Mouse (Mus musculus): Measurements from ENCODE around the gene 1700001P01Rik. TPM values are rescaled to one million over a fixed set of nuclear protein-coding genes. Genes with fewer than 3 reads are reported as not detected.

Gene 1700001P01Rik
- total RNA-seq, 1 experiment from 2014 or later = not detected

DNA sequence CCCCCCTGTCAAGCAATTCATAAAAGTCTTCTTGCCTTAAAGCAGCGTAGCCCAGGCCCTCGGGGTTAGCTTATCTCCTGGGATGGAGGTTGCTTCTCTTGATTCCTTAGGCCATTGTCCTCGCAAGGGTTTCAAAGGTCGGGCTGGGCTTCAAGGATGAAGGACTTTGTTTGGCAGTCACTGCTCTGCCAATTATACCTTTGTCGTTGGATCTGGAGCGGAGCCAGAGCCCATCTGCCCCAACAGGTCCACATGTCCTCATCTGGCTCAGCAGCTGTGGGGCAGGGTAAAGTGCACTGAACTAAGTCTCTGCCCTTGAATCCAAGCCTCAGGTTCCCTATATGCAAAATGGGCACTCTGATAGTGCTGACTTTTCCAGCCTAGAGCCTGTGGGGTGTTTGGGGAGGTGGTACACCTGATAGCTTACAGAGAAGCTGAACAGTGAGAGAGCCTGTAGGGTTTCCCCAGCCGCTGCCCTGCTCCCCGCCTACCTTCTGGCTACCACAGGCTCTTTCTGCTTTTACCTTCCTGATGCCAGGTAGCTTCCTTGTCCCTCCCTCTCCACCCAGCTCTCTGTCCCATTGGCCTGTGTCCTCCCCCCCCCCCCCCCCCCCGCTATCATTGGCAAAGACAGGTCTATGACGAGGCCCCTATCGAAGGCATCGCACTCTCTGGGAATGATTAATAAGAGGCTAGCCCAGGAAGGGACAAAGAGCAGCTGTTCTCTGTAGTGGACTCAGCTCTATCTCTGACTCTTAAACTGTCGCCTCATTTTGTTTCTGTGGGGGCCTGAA, 36.0 kb upstream of the 1700001P01Rik start:
- no peak for ATAC-seq (replicated peaks; ENCODE audit: insufficient number of reproducible peaks, low FRiP score, low TSS enrichment, poor library complexity, severe bottlenecking)

DNA sequence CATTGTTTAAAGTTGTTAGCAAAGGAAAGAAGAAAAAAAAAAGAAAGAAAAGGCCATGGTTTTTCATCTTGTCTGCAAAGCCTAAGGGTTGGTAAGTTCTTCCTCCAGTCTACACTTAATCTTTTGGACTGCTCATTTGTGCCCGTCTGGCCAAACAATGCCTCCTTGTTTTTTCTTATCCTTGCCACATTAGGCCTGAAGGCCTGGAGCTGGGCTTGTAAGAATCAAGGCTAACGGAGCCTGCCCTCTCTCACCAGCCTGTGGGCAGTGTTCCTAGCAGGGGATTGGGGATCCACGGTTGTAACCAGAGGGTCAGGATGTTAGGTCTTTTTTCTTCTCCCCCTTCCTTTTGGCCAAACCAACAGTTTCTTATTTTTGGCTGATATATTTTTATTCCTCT, 35.3 kb upstream of the 1700001P01Rik start:
- ATAC-seq (replicated peaks; ENCODE audit: insufficient number of reproducible peaks, low FRiP score, low TSS enrichment, poor library complexity, severe bottlenecking) = no peak

DNA sequence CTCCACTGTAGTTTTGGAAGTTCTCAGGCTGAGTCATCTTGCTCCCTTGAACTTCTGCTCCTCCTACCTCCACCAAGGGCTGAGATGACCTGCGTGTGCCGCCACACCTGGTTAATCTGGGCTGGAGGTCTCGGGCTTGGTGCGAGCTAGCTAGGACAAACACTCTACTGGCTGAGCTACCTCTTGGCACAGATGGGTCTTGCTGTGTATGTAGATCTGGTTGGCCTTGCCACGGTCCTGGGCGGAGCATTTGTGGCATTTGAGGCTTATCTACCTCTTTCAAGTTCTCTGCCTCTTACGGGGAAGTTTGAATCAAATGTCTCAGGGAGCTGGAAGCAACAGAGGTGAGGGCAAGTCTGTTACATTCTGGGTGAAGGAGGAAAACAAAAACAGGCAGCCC, 34.6 kb upstream of the 1700001P01Rik start:
- ATAC-seq (replicated peaks; ENCODE audit: insufficient number of reproducible peaks, low FRiP score, low TSS enrichment, poor library complexity, severe bottlenecking) = no peak

DNA sequence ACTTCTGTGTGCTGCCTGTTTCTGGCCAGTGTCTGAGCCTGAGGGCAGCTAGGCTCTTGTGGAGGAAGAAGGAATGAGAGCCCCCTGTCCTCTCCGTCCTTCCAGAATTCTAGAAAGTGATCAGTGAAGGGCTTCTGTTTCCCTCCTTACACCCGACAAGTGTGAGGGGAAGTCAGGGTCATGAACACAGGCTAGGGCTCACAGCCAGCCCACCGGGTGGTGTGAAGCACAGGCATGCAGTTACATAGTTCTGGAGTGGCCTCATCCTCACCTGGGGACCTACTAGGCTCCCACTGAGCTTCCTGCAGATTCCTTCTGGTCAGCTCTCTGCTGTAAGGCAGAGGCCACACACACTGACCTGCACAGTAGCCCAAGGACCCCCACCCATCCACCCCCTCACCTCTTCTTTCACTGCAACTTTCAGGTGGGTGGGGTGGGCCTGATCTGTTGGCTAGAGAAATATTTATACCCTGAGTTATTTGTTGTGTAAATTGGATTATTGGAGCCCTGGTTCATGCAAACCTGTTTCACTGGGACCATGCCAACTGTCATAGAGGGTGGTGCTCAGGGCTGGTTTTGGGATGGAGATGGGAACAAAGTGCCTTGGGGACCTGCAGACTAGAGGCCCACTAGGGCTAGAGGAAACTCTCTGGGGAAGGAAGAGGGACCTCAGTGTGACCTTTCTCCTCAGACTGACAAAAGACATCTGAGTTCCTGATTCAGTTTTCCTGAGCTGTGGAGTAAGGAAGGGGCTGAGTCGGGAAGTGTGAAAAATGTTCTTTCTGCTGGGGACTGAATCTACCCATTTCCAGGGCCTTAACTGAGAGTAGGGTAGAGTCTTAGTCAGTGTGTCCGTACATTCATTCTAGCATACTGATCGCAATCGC, 33.8 kb upstream of the 1700001P01Rik start:
- ATAC-seq (replicated peaks; ENCODE audit: insufficient number of reproducible peaks, low FRiP score, low TSS enrichment, poor library complexity, severe bottlenecking) = no peak

DNA sequence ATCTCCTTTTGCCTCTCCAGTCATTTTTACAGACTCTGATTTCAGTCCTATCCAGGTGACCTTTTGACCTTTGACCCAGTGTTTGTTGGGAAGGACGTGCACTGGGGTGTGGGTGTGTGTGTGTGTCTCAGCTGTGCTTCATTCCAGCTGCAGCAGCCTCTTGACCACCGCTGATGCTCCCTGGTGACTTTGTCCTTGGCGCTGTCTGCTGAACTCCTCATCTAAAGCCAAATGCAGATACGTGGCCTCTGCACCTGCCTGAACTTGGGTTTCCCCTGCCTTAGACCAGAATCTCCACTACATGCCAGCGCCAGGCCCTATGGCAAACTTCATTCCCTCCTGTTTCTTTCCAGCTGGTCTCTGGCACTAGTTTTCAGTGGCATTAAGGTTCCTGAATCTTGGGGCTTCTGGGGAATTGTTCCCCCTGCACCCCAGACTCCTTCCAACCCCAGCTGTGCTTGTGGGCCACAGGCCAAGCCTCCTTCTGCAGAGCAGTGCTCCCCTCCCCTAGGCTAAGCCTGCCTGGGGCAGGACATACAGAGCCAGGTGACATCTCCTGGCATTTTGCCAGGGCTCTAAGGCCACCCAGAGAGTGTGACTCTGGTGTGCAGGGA, 33.0 kb upstream of the 1700001P01Rik start:
- ATAC-seq (replicated peaks; ENCODE audit: insufficient number of reproducible peaks, low FRiP score, low TSS enrichment, poor library complexity, severe bottlenecking) = no peak

DNA sequence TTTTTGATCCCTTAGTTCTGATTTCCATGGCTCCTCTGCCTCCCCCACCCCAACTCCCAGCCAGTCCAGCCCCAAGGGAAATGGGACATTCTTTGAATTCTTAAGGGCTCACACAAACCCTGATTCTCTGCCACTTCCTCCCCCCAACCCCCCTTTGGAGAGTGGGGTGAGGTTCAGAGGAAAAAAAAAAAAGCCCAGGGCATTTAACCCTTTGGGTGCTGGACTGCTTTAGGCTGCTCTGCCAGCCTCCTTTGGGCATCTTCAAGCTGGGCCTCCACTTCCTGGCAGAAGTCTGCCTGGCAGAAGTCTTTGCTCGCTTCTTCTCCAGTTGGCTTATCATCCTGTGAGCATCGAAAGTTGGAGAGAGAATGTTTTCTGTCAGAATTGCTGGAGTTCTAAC, 32.4 kb upstream of the 1700001P01Rik start:
- ATAC-seq (replicated peaks; ENCODE audit: insufficient number of reproducible peaks, low FRiP score, low TSS enrichment, poor library complexity, severe bottlenecking) = no peak

DNA sequence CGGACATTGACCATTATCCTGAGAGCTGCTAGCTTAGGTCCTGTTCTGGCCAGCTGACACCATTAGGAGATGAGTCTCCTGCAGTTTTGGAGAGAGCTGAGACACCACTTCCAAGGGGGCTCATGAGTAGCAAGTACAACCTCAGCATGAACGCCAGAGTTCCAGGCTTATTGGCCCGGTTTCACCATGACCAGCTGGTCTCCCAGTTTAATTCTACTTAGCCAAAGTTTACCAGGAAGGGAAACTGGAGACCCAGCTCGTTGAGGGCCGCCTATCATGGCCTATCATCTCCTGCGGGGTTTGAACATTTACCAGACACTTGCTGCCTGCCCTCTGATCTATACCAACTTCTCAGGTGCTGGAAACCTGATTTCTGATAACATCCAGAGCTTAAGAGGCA, 31.9 kb upstream of the 1700001P01Rik start:
- no peak for ATAC-seq (replicated peaks; ENCODE audit: insufficient number of reproducible peaks, low FRiP score, low TSS enrichment, poor library complexity, severe bottlenecking)

DNA sequence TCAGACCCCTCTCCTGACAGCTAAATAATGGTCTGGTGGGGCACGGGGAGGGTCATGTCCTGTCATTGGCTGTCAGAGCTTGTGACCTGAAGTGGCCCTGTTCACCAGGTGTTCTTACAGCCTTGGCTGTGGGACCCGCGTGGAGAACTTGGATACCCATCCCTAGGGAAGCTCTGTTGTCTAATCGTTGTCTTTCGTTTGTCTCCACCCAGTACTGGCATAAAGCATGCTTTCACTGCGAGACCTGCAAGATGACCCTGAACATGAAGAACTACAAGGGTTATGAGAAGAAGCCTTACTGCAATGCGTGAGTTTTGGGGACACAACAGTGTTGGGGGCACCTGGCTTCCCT, 30.9 kb upstream of the 1700001P01Rik start:
- ATAC-seq (replicated peaks; ENCODE audit: insufficient number of reproducible peaks, low FRiP score, low TSS enrichment, poor library complexity, severe bottlenecking) = no peak

DNA sequence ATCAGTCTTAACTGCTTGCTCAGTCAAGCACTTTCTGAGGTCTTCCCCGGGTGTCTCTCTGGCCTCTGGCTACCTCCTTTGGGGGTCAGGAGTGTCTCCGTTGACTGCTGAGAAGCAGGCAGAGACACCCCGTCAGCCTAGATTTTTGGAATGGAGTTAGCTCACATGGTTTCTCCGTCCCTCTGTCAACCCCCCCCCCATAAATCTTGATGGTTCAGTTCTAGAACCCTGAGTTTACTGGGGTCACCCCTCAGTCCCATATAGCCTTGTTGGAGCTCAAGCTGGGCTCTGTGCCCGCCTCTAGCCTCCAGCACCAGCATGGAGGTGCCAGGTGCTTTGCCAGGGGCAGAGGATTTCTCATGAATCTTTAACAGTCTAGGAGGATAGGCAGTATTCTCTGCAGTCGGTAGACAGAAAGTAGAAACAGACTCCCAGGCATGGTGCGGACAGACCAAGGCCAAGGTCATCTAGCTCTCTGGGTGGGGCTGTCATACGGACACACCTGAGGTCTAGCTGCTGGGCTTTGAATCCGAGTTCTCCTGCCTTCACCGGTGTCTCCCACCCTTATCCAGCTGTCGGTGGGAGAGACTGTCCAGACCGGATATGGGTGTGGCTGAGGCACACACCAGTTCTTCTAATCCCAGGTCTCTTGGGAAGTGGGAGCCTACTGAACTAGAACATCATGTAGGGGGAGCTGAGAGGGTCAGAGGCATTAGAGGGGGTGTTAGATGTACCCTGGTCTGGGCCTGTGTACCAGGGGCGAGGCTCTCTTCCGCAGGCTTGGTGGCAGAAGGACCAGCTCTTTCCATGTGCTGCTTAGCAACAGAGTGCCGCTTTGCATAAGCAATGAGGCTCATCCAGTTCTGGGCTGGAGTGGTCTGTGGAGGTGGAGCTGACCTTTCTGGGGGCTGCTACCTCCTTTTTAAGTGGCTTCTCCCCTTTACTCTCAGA, 30.2 kb upstream of the 1700001P01Rik start:
- ATAC-seq (replicated peaks; ENCODE audit: insufficient number of reproducible peaks, low FRiP score, low TSS enrichment, poor library complexity, severe bottlenecking) = no peak

DNA sequence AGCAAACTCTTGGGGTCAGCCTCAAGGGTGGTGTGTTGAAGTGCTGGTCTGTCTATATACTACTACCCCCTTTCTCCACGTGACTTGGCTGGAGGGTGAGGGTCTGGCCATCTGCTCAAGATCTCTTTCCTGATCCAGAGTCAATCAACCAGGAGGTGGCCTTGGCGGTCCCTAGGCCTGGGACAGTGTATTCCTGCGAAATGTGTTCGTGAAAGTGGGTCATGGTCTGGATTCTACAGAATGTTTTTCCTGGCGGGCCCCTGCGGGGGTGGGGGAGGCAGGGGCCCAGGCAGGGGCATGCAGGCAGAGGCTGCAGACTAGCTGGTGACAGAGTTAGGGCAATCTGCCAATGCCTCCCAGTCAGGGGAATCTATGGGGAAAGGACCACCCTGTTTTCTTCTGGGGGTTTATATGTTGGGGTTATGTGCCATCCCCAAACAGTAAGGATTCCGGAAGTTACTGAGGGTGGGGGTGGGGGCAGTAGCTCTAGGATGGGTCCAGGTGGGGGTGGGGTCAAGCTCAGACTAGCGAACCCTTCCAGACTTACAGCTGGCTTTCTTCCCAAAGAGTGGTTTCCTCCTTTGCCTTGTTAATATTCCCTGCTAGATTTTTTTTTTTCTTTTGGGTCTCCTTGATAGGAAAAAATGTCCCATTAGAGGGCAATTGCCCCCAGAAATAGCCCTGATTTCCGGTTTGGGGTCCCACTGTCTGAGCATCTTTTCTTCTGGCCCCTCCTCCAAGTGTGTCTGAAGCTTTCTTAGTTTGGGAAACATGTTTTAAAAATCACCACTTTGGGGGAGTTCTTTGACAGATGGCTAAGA, 29.3 kb upstream of the 1700001P01Rik start:
- no peak for ATAC-seq (replicated peaks; ENCODE audit: insufficient number of reproducible peaks, low FRiP score, low TSS enrichment, poor library complexity, severe bottlenecking)

DNA sequence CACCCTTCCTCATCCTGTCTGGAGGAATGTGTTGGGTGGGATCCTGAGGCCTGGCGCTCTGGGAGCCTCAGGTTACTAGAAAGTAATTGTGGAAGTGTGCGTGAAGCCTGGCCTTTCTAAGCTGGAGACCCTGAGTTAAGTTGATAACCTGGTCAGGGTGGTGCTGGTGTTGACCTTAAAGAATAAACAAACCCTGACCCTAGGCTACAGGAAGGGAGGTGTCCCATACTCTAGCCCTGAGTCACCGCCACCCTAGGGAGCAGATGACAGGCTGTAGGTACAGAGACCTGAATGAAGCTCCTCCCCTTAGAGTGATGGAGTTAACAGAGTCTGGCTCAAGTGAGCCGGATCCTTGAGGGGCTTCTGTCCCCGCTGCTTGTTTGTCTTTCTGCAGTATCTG, 28.1 kb upstream of the 1700001P01Rik start:
- no peak for ATAC-seq (replicated peaks; ENCODE audit: insufficient number of reproducible peaks, low FRiP score, low TSS enrichment, poor library complexity, severe bottlenecking)

DNA sequence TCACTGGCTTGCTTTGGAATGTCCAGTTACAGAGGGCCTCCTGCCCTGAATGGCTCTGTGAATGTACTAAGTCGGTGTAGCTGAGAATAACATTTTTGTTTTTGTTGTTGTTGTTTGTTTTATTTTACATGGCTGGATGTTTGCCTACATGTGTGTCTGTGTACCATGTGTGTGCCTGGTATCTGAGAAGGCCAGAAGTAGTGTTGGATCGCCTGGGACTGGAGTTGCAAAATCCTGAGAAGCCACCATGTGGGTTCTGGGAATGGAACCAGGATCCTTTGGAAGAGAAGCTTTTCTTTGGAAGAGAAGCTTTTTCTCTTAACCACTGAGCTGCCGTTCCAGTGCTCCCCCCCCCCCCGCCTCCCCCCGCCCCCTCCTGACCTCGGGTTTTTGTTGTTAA, 26.8 kb upstream of the 1700001P01Rik start:
- no peak for ATAC-seq (replicated peaks; ENCODE audit: insufficient number of reproducible peaks, low FRiP score, low TSS enrichment, poor library complexity, severe bottlenecking)

DNA sequence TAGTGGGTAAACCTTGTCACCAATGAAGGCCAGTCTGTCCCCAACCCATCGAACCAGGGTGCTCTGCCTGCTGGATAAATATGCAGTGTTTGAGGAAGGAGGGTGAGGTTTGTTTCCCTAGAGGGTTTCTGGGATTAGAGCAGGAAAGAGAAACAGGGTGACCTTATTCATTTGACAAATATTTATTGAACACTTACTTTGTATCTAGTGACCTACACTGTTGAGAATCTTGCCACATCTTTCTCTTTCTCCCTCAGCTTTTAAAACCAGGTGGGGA, 26.4 kb upstream of the 1700001P01Rik start:
- ATAC-seq (replicated peaks; ENCODE audit: insufficient number of reproducible peaks, low FRiP score, low TSS enrichment, poor library complexity, severe bottlenecking) = no peak

DNA sequence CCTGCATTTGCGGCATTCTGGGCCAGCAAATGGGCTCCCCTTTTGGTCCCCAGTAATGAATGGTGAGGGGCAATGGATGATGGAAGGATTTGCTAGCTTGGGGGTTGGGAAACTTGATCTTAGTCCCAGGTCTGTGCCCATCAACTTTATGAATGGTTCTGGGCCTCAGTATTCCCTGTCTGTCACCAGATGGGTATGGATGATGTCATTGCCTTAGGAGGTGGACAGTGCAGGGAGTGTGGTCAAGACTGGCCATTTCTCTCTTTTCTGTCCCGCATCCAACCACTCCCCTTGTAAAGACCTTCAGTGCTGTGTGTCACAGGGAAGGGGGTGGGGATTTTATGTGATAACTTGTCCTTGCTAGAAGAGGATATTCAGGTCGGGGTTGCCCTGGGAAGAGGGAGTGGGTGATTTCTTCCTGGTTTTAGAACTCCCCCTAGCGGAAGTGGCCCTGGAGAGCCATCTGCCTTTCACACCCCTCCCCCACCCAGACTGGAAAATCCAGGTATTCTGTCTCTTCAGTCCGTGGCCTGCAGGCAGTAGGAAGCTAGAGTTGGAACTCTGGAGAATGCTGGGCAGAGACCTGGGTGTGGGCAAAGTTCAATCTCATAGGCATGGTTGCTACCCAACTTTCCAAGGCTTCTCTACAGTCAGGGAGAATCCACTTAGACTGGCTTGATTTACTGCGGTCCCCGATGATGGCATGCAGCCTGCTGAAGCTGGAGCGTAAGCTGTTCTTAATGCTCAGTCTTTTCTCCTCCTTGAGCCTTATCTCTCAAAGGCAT, 25.9 kb upstream of the 1700001P01Rik start:
- ATAC-seq (replicated peaks; ENCODE audit: insufficient number of reproducible peaks, low FRiP score, low TSS enrichment, poor library complexity, severe bottlenecking) = no peak

DNA sequence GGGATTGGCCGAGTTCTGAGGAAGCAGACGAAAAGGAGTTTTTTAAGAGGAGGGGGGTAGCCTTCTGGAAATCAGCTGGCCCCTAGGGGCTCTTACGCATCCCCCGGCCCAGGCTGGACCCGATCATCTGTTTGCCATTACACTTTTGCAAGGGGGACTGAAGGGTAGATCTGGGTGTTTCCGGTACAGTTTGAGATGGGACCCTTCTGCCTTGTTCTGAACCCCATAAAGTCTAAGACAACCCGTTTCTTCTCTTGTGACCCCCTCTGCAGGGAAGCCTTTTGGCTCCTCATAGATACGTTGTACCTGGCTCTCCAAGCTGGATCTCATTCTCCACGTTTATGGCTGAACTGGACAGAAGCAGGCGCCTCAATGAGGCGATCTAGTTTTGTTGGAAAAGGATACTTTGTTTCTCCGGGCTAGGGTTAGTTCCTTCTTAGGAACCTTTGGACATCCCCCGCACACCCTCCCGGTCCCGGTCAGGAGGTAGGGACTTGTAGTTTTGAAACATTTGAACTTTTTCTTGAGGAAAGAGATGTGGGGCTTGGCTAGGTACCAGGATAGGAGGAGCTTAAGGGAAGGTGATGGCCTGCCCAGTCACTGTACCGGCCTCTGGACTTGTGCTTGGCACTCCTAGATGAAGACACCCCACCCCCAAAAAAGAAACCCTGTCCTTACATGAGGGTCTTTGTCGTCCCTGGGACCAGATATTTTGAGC, 25.1 kb upstream of the 1700001P01Rik start:
- no peak for ATAC-seq (replicated peaks; ENCODE audit: insufficient number of reproducible peaks, low FRiP score, low TSS enrichment, poor library complexity, severe bottlenecking)

DNA sequence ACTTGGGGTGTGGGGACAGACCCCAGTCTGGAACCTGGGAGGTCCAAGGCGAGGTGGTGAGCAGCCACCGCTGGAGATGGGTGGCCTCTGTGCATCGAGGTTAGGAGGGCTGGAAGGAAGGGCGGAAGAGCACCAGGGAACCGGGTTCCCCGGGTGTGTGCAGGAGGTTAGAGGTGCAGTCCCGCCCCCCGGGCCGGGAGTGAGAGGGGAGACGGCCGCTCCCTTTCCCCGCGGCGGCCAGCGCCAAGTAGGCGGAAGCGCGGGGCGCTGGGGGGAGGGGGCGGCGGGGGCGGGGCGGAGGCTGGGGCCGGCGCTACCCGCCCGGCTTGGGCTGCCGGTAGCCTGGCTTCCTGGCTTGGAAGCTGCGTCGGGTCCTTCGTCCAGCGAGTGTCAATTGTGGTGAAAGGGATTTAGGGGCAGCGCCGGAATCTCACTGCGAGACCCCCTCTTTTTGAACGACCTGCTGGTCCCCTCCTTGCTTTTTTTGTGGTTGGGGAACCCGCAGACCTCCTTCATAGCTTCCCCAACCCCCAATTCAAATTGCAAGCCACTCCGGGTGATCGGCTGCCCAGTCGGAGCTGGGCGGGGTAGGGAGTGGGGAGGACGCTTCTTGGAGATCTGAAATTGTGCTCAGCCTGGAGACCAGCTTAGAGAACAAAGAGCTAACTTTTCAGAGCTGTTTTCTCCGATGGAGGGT, 24.4 kb upstream of the 1700001P01Rik start:
- ATAC-seq (replicated peaks; ENCODE audit: insufficient number of reproducible peaks, low FRiP score, low TSS enrichment, poor library complexity, severe bottlenecking) = peak; percentile 36

Data from monocyte, adult 5-6 weeks (primary cell).